Comparison of ENCODE assay signal across 8 mouse cellular contexts in the genomic region with DNA sequence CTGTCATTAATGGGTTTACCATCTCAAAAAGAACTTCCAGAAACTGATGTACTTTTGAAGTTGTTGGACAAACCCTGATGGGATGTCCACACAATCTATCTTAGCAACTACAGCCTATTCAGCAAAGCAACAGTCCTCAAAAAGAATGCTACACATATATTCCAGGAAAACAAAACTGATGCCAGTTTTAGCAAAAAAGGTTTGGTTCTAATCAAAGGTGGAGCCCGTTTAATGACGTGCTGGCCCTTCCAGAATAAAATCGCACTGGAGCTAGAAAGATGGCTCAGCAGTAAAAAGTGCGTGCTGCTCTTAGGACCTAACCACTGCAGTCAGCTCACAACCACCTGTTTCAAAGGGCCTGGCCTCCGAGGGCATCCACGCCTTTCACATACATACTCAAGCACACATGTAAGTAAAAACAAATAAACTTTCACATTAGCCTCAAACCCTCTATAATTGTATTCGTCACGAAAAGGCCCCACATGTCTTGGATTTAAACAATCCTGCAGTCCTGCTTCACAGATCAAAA. TPM values are rescaled to one million over a fixed set of nuclear protein-coding genes. Genes with fewer than 3 reads are reported as not detected.
DNase-seq lines count a peak whose midpoint lies in the region; ATAC-seq and TF ChIP-seq lines count a peak whose summit lies in the region.

No protein-coding gene starts in this region.

- WGBS in heart, embryonic 15.5 days: 80% methylated on average over 8 of the region's 8 CpGs
- WGBS in liver, embryonic 16.5 days (ENCODE audit: insufficient replicate concordance): 39% methylated on average over 8 of the region's 8 CpGs

- peak overlapping the region; percentile 61 for H3ac ChIP-seq in C2C12 (ENCODE audit: control insufficient read depth, insufficient read length, low read depth)

- peaks cover 69% of the 10 kb centered on the region for H3K79me2 ChIP-seq in C2C12 (ENCODE audit: control insufficient read depth, insufficient read depth)

- H3K4me3 ChIP-seq in C2C12 (ENCODE audit: insufficient read depth, poor library complexity, severe bottlenecking): peak overlapping the region; percentile 74
- peak overlapping the region; percentile 96 for H3K4me3 ChIP-seq in heart, embryonic 15.5 days
- peak overlapping the region; percentile 91 for H3K4me3 ChIP-seq in liver, embryonic 16.5 days (ENCODE audit: low read depth, low read length)

- H3K79me3 ChIP-seq in C2C12 (ENCODE audit: low read depth): peaks cover 60% of the 10 kb centered on the region

- H3K9me3 ChIP-seq in heart, embryonic 15.5 days (replicated peaks): no peaks in the 10 kb centered on the region
- H3K9me3 ChIP-seq in liver, embryonic 16.5 days (replicated peaks; ENCODE audit: control insufficient read depth, low read length): no peaks in the 10 kb centered on the region

- no peak for TF ChIP-seq CTCF in C2C12 (IDR thresholded peaks at IDR 0.05; ENCODE audit: control insufficient read depth, insufficient read depth, insufficient read length)

- H3K27me3 ChIP-seq in C2C12 (ENCODE audit: control insufficient read depth, insufficient read depth, insufficient read length): no peaks in the 10 kb centered on the region
- no peaks in the 10 kb centered on the region for H3K27me3 ChIP-seq in heart, embryonic 15.5 days
- no peaks in the 10 kb centered on the region for H3K27me3 ChIP-seq in liver, embryonic 16.5 days (ENCODE audit: control insufficient read depth, insufficient read depth, low read depth, low read length)

- peaks cover 51% of the 10 kb centered on the region for H3K36me3 ChIP-seq in C2C12 (ENCODE audit: control insufficient read depth, insufficient read depth)
- peaks cover 13% of the 10 kb centered on the region for H3K36me3 ChIP-seq in heart, embryonic 15.5 days
- peaks cover 3% of the 10 kb centered on the region for H3K36me3 ChIP-seq in liver, embryonic 16.5 days (ENCODE audit: control insufficient read depth, insufficient read depth)

- DNase-seq in 416B (ENCODE audit: low read depth) (peak; percentile 40), MN1 (ENCODE audit: low spot score) (no peak)
- no peak for DNase-seq in spleen, postnatal 14 days (ENCODE audit: low spot score in 2 of 2)
- no peak for DNase-seq in ovary, postnatal 36 days (ENCODE audit: low spot score)
- DNase-seq in right cerebral cortex, postnatal 14 days: no peak

- H3K9ac ChIP-seq in heart, embryonic 15.5 days: no peak overlapping the region
- peak overlapping the region; percentile 90 for H3K9ac ChIP-seq in liver, embryonic 16.5 days (ENCODE audit: low read depth, low read length)

- H3K4me1 ChIP-seq in heart, embryonic 15.5 days (replicated peaks): peaks cover 30% of the 10 kb centered on the region
- peaks cover 40% of the 10 kb centered on the region for H3K4me1 ChIP-seq in liver, embryonic 16.5 days (ENCODE audit: control insufficient read depth, low read depth, low read length)

- H3K4me2 ChIP-seq in heart, embryonic 15.5 days: peak overlapping the region; percentile 92
- H3K4me2 ChIP-seq in liver, embryonic 16.5 days (ENCODE audit: low read depth, low read length): peak overlapping the region; percentile 72

- ATAC-seq in heart, embryonic 15.5 days (replicated peaks; ENCODE audit: insufficient number of reproducible peaks, insufficient read depth, low FRiP score, low read depth): no peak
- no peak for ATAC-seq in liver, embryonic 16.5 days (ENCODE audit: low read depth)

- H3K27ac ChIP-seq in heart, embryonic 15.5 days: no peak overlapping the region
- H3K27ac ChIP-seq in liver, embryonic 16.5 days (ENCODE audit: low read length): peak overlapping the region; percentile 8; the same call in 1 of the 2 replicates

TF ChIP-seq in C2C12, 6 proteins besides CTCF, POLR2A, EP300 and RAD21:
- no peak for TF ChIP-seq MYOD1 (IDR thresholded peaks at IDR 0.05; ENCODE audit: control insufficient read depth, insufficient read length, low read depth)
- TF ChIP-seq CEBPB (IDR thresholded peaks at IDR 0.05; ENCODE audit: low read depth): no peak
- TF ChIP-seq MAX (IDR thresholded peaks at IDR 0.05): no peak
- TF ChIP-seq USF1 (IDR thresholded peaks at IDR 0.05; ENCODE audit: low read depth): no peak
- no peak for TF ChIP-seq MYOG (IDR thresholded peaks at IDR 0.05; ENCODE audit: control insufficient read depth, extremely low read depth, insufficient read length)
- TF ChIP-seq FOSL1 (IDR thresholded peaks at IDR 0.05; ENCODE audit: insufficient read depth, low read length, poor library complexity, severe bottlenecking): no peak

RNA-seq across cellular contexts. Expression of gene Atp13a3, which starts 18.8 kb away (rescaled TPM):
- 30.5 TPM for polyA plus RNA-seq in C2C12 (2012; fragmentation: generic; extraction: Trizol)
- polyA plus RNA-seq in heart, embryonic 15.5 days (2015; fragmentation: Nextera tagmentation; extraction: Ambion mirVana): 8.4 and 9.4 TPM in 2 replicates
- polyA plus RNA-seq in liver, embryonic 16.5 days (2015; fragmentation: Nextera tagmentation; extraction: Ambion mirVana): 5.1 and 6.0 TPM in 2 replicates
